Mouse (Mus musculus) c-Kit-positive CD71-positive TER-119-positive erythroid progenitor cells, embryonic 14.5 days (primary cell): Measurements from ENCODE around the gene Gk5.

Experiments used
- DNase-seq: peaks from one replicate; pipeline ENCODE4 v3.0.0-alpha.2; 2013; ENCODE audit warnings: low spot score

The Gk5 gene

GRCm38 (mm10) chr9:96223302-96223701 is 104.1 kb downstream of the Gk5 start:
- DNase-seq = no peak

GRCm38 (mm10) chr9:96228285-96228684 is 109.1 kb downstream of the Gk5 start:
- DNase-seq = no peak

DNA sequence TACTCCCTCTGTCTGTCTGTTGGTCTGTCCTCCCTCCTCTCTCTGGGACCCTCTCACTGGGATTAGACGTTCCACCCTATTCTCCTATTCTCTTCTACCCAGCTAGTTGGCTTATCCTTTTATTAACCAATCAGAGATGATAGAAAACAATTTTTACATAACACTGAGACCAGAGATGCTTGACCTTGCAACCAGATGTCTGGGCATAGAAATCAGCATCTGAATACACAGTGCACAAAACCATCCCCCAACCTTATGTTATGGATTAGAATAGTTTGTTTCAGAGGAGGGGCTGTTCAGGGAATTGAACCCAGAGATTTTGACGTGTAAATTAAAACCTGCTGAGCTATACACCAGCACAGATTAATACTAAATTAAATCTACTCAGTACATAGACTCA is 111.1 kb downstream of the Gk5 start:
- DNase-seq = no peak
